Mouse (Mus musculus) cerebellum, postnatal 36 days (tissue): ENCODE data around the gene Cfap74.

ENCODE experiments used
- DNase-seq, 2 experiments: peaks; one replicate each; pipeline ENCODE4 v3.0.0; 2021 to 2022; ENCODE audit warnings: mixed read lengths in 2 of 2

Cfap74 gene

DNA sequence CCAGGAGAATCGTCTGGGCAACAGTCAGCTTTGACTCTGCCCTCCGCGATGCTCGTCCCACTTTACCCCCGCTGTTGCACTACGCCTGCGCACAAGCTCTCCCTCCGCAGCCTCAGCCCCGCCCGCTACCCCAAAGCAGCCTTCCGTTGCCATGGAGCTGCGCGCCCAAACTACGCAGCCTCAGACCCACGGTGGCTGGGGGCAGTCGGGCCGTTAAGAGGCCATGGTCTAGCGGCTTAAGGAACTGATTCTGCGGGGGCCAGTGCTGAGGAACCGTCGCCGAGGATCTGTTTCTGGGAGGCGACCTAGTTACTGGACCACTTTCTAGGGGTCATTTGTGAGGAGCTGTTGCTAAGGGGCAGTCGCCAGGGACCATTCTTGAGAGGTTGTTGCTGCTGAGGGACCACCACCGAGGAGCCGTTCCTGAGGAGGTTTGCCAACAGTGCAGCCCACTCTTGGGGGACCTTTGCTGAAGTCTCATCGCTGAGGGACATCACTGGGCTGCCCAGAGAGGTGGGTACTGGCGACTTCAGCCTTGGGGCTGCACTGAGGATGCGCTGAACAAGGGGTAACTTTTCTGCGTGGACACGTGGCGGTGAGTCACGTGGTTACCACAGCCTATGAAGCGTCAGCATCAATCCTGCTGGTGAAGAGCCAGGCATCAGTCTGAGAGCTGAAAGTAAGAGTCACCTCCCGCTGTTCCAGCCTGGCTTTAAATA is at the start of gene Cfap74:
Gene Cfap74 (plus strand): TSS at position 133 of the 719 bp plus-strand sequence.
- DNase-seq = peak; percentile 79 to 85

DNA sequence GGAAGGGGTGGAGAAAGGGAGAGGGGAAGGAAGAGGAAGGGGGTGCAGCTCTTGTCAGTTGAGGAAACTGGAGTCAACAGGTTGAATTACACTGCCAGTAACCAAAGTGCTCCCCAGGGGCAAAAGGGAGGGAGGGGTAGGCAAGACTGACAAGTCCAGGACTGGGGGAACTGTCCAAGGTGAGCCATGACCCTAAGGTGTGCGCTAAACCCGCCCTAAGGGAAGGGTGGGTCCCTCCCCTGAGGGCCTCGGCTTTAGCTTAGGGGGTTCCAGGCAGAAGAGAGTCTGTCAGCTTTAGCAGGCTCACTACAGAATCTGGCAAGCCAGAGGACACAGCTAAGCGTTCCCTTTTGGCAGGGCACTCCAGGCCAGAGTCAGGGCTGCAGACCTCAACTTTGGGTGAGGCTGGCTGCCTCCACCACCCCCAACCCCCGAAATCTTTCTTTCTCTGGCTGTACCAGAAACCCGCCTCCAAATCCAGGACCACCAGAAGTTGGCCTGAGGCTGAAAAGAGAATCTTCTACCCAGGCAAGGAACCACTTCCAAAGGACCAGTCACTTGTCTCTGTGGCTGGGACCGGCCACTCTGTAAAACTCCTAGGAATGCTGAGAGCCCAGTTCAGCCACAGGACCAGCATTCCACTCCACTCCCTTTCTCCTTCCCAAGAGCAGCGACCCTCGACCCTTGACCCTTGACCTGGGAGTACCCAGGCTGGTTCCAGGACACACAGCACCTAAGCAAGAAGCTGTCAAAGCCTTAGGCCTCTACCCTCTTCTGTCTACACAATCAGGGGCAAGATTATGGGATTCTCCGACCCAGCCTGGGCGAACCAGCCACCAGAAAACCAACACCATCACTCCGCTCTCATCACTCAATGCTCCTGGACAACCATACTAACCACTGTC is 49.2 kb upstream of the Cfap74 start:
- no peak for DNase-seq

DNA sequence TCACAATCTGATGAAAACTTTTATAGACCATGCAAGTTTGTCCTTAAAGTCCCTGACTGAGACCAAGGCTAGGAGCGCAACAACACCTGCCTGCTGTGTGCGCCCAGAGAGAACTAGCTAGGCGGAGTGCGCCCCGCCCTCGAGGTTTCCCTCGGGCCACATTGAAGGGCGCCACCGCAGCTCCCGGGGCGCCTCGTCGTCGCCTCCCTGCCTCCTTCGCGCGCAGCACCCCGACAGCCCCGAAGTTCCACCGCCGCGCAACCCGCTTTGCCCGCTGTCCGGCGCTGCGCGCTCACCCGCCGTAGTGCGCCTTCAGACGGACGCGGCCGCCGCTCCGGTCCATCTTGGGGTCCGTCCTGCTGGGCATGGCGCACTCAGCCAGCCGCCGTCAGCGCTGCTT is 48.1 kb upstream of the Cfap74 start:
- DNase-seq = no peak

DNA sequence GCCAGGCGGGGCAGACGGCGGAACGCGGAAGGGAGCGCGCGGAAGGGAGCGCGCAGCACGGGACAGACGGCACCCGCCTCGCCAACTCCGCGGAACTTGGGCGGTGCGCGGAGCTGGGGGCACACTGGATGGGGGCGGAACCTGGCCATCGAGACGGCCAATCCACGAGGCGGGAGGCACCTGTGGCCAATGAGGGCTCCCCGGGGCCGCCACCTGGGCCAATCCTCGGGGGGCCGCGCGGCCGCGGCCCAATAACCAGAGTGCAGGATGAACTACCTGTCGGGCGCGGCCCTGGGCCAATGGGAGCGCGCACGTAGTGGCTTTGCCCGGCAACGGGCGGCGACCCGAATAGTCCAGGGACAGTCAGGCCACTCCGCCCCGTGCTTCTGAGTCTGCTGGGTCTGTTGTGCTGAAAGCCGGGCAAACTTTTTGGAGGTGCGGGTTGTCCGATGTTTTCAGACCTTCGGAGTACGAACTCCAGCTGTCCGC is 47.6 kb upstream of the Cfap74 start, which contains the start of gene Prkcz:
Gene Prkcz (minus strand): TSS at position 59 of the 489 bp plus-strand sequence.
- peak; percentile 91 to 95 for DNase-seq

DNA sequence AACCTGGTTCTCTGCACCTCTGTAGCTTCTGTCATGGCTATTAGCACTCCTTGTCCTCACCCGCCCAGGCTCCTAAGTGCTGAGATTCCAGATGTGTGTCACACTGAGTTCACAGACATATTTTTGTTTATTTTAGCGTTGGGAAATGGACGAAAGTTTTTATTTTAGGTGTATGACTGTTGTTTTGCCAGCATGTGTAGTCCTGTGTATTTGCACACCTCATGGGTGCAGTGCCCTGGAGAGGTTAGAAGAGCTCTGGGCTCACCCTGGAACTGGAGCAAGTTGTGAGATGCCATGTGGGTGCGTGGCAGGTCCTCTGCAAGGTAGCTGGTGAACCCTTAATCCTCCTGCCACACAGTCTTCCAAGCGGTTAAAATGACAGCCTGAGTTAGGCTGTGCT is 46.5 kb upstream of the Cfap74 start:
- no peak for DNase-seq

DNA sequence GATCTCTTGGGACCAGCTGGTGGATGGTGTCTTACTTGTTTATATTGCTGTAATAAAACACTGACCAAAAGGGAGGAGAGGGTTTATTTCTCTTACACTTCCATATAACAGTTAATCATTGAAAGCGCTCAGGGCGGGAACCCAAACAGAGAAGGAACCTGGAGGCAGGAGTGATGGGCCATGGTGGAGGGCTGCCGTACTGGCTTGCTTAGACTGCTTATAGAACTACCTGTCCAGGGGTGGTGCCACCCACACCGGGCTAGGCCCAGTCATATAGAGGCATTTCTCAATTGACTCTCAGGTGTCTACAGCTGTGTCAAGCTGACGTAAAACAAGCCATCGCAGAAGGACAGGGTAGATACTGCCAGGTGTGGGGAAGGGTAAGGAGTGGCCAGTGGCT is 42.2 kb upstream of the Cfap74 start:
- DNase-seq = no peak

DNA sequence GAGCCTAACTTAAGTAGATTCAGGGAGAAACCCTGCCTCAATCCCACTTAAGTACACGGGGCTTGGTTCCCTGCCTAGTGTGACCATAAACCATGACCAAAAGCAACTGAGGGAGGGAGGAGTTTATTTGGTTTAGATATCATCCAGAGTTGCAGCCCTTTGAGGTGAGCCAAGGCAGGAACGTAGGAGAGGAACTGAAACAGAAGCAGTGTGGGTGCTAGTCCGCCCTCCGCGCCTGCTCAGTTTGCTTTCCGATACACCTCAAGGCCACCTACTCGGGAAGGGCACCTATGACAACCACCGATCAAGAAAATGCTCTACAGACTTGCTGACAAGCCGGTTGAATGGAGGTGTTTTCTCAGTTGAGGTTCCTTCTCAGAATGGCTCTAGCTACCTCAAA is 41.3 kb upstream of the Cfap74 start:
- DNase-seq = no peak

DNA sequence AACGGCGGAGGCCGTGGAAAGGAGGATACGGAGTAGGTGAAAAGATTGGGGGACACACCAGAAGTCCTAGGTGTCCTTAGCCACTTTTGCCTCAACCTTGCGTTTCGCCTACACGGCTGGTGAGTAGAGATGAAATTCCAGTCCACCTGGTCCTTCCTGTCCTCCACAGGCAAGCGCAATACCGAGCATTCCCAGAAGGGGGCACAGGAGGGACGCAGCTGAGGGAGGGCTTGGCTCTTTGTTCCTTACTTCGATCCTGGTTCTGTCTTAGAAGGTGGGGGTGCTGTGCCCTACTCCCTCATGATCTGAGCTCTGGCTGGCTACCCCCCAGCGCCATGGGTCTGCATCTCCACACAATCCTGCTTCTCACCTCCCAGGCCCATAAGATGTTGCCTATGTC is 40.3 kb upstream of the Cfap74 start:
- DNase-seq = peak; percentile 94 to 95

DNA sequence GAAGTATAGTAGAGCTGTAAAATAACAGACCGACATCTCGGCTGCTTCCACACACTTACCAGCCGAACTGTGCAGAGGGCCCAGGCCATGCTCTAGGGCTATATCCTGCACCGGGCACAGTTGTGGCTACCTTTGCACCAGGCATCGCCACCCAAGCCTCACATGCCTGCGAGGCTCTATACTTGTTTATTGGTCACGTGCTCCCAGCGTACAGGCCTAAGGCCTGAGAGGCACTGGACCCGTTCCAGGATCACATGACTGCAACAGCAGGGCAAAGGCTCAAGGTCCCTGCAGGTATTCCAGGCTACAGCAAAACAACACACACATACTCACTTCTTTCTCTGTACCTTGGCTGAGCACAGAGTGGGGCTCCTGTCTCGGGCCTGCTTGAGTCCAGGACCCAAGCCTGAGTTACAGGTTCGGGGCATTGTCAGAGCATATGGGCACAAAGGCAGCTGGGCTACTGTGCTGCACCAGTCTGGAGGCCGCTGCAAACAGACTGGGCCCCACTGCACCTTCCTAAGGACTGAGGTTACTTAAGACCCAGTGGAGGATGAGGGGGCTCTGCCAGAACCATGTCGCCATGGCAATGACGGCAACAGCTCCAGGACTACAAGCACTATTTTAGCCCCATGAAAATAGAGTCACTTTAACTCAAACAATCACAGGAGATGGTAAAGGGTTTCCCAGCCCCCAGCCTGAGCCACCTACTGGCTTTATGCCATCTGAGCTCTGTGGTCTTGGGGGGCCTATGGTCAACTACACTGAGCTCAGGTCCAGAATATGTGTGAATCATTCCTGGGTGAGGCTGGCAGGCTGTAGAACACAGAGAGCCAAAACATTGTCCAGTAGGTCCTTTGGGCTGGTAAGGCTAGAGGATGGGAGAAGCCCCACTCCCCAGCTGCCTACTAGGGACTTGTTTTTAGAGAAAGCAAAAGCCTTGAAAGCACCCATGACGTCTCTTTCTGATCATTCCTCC is 38.0 kb upstream of the Cfap74 start:
- DNase-seq = peak in 1 of 2 experiments; percentile 21

DNA sequence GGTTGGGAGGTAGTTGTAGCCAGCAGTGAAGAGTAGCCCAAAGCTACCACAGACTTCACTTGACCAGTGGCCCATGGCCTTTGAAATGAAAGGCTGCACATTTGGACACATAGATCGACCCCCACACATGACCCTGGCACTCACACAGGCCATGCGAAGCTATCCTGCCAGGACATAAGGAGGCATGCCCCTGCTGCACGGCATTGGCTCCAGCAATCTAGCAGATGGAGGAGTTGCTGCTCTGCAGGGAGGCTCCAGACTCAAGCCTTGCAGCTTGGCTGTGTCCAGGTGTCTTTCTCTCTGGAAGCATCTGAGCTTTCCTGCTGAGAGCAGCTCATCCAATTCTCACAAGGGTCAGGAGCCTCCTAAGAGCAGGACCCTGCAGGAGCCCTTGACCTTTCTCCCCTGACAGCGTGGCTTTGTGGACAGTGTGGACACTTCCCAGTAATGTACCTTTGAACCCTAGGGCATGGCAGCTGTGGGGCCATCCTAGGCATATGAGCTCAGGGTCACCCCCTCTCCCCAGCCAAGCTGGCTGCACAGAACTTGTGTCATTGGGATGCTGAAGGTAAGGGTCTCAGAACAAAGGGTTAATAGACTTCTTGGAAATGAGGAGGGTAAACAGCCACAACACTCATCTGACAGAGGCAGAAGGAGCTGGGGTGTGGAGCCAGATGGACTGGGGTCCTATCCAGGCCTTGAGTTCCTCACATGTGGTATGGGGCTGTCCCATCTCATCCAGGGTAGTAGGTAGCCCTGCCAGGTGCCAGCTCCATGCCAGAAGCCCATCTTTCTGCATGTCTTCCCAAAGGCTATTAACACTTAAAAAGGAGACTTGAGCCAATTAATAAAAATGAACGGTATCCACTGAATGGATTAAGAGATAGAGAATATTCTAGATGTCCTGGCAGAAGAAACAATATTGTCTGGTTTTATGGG is 36.9 kb upstream of the Cfap74 start:
- peak; percentile 45 to 52 for DNase-seq

DNA sequence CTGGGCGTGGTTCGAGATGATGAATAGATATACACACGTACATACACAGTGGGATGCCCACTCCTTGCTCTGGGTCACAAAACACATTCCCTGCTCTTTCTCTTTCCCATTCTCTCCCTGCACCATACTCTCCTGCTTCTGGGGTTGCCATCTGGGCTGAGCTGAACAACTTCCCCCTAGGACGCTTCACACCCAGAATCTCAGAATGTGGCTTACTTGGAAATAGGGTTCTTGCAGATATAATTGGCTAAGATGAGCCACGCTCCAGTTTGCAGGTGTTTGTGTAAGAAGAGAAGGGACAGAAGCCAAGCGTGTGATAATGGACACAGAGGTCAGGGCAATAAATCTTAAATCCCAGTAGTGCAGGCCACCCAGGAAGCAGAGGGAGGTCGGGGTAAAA is 27.0 kb upstream of the Cfap74 start:
- DNase-seq = no peak

DNA sequence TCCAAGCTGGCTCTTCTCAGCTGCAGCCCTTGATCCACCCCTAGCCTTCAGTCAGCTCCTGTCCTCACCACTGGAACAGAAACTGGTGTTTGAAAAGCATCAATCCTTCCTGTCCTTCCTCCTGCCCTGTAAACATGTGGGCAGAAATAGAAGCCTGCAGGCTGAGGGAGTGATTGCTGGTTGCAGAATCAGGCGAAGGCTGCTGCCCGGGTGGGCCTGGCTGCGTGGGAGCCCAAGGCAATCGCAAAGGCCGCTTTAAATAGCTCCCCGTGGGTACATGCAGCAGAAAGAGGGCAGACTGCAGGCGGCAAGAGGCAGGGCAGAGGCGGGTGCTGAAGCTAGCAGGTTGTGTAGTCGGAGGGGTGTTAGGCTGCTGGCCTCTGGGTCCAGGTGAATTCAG is 26.2 kb upstream of the Cfap74 start:
- peak in 1 of 2 experiments; percentile 34 for DNase-seq

DNA sequence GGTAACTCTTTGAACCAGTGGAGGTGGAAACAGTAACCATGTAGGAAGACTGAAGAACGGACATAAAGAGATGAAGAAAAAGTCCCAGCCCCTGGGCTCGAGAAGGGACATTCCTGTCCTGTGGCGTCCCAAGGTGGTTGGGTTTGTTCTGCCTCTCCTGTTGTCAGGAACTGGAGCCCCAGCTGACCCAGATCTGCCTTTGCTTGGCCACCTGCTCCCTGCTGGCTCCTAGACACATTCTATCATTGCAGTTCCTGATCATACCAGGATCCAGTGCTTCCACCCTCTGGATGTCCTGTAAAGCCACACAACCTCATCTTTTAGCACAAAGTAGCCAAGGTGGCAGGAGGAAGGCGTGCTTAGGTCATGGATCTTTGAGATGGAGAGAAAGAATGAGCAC is 25.7 kb upstream of the Cfap74 start:
- peak; percentile 70 to 73 for DNase-seq

DNA sequence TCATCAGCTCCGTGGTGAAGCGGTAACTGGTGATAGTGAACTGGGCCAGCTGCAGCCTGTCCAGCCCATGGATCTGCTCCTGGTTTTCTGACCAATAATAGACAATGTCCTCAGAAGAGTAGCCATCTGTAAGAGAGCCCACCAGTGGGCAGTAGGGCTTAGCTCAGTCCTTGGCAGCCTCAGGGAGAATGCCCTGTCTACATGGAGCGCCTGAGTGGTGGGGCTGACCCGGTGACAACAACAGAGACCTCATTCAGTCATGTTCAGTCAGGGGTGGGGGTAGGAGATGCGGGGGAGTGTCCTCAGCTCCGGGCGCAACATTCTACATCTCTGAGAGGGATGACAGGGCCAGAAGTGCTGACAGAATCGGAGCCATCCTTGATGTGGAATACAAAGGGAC is 21.8 kb upstream of the Cfap74 start:
- no peak for DNase-seq

DNA sequence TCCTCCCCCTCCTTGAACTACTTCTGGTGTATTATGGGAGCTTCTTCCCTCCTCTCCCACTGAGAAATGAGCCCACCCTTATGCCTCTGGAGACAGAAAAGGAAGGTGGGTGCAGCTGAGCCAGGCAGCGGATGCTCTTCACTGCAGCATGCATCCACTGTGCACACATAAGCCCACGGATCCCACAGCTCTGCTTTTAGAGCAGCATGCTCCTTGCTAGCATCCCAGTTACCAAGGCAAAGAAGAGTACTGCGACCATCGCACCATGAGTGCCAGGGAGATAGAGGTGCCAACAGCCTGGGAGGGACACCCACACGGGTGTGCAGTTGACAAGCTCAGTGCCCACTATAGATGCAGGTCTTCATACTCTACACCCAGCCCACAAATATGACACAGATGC is 13.5 kb upstream of the Cfap74 start:
- DNase-seq = peak in 1 of 2 experiments; percentile 34

DNA sequence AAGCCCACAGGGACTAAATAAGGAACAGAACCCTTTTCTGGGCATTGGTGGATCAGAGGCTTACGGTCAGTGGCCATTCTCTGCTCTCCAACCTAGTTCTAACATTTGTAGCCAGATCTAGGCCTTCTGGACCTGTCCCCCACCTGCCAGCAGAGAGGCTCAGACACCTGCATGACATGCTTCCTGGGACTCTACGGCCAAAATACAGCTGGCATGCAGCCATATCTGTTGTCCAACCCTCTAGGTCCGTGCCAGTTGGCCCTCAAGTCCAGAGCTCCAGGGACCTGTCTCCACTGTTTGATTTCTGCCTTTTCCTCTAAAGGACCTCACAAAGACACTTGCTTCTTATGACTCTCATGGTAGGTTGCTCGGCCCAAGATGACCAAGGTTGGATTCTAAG is 12.2 kb upstream of the Cfap74 start:
- DNase-seq = peak; percentile 94 to 96

DNA sequence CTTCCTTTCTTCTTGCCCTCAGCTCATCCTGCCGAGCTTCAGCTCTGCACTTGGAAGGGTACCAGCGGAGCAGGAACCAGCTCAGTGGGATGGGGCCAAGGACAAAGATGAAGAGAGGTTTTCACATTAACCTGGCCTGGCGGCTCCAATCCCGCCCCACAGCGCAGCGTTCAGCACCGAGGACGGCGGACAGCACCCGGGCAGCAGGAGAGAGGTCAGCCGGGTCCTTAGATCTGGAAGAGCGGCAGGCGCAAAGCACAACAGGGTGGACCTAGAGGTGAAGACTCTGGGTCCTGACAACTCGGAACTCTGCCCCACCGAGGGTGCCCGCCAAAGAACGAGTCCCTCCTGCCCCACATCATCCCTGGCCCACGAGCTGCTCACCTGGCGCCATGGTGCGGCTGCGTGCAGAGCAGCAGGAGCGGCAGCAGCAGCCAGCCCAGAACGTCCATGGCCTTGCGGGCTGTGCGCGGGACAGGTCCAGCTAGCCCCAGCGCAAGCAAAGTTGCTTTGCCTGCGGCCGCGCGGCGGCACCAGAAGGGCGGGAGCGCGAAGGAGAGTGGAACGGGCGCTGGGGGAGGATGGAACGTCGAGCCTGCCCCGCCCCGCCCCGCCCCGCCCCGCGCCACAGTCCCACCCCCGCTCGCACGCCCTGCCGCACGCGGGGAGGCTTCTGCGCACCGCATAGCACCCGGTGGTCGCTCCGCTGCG is 11.3 kb upstream of the Cfap74 start, which contains the start of gene Gabrd:
Gene Gabrd (minus strand): TSS at position 602 of the 711 bp plus-strand sequence.
- peak; percentile 77 to 84 for DNase-seq

DNA sequence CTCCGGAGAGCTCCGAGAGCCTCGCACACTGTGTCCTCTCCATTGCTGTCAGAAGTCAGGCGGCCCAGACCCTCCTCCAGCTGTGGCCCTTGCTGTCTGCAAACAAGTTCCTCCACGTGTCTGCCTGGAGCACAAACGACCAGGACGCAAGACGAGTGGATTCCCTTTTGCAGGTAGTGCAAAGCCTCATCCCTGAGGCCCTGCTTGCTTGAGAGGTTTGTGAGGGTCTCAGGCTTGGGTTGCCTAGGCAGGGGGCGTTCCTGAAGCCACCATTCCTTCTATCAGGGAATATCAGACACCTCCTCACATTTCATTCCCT is 10.8 kb upstream of the Cfap74 start:
- no peak for DNase-seq

DNA sequence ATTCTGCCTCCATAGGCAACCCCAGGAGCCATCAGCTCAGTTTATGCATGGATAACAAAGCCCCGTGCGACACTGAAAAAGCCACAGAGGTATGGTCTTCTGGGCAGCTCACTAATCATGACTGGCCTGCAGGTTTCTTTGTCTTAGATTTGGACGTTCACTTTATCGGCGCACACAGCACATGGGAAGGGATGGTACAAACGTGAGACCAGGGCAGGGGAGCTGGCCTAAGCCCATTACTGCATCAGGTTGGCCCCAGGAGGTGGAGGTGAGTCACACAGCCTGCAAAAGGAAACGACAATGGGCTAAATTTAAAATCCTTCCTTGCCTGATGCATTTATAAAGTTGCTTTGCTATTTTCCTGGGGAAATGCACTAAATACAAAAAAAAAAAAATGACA is 7.9 kb upstream of the Cfap74 start:
- DNase-seq = peak; percentile 79 to 82

DNA sequence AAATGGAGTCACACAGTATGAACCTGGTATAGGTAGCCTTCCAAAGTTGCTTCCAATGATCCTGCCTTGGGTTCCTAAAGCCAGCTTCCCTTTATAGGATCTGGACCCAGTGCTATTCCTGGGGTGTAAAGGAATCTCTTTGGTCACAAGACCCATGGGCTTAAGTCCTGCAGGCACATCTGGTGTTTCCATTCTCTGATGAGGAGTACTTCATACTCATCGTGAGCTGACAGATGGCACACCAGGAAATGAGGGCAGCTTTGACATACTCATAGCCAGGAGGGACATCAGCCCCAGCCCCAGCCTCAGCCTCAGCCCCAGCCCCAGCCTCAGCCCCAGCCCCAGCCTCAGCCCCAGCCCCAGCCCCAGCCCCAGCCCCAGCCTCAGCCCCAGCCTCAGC is 6.5 kb upstream of the Cfap74 start:
- no peak for DNase-seq

DNA sequence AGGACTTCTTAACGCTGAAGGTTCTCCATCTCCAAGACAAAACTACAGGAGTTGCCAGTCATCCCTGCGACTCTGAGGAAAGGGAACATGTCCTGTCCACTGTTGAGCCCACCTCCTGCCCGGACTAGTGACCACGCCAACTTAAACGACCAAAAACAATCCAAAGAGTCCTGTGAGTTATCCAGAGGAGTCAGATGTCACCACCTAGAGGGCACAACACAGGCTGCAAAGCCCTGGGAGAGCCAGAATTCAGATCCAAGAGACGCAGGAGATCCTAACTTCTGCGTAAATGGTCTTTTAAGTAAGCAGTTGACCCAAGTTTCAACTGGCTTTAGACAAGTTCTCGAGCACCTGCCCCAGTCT is 314 bp upstream of the Cfap74 start:
- DNase-seq = no peak
